Comparison of ENCODE assay signal across 11 mouse cellular contexts in the genomic region with DNA sequence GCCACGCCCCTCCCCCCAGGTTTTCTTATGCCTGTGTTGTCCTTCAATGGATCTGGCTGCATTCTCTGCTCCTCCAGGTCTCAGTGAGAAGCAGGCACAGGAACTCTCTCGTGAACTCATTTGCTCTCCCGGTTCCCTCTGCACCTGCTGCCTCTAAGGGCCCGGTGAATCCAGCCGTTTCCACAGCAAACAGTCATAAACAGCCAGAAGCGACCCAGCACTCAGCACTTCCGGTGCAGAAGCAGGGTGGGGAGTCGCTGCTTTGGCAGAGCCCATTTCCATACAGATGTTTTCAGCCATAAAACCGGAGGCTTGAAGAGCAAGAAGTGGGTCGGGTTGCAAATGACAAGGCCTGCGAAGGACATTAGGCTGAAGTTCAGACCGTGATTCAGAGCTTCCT.
DNase-seq lines count a peak whose midpoint lies in the region; ATAC-seq lines count a peak whose summit lies in the region.
"Had no signal": no experiment of that assay in that cellular context is flagged by ENCODE, and none has a peak within 500 bp of the region (broad histone marks: within the 10 kb centered on the region; RNA-seq: fewer than 3 reads in every experiment).

No protein-coding gene starts in this region.

- no peak overlapping the region for H3K4me3 ChIP-seq in heart, embryonic 10.5 days
- no peak overlapping the region for H3K4me3 ChIP-seq in limb, embryonic 13.5 days
- H3K4me3 ChIP-seq: embryonic facial prominence, embryonic 15.5 days; limb, embryonic 15.5 days had no signal

- H3K4me2 ChIP-seq in limb, embryonic 13.5 days (replicated peaks), result peak overlapping the region; percentile 43
- H3K4me2 ChIP-seq: embryonic facial prominence, embryonic 15.5 days; limb, embryonic 15.5 days had no signal

- no peaks in the 10 kb centered on the region for H3K36me3 ChIP-seq in heart, embryonic 10.5 days
- no peaks in the 10 kb centered on the region for H3K36me3 ChIP-seq in limb, embryonic 13.5 days
- H3K36me3 ChIP-seq: embryonic facial prominence, embryonic 15.5 days; G1E; limb, embryonic 15.5 days had no signal

- no peak overlapping the region for H3K9ac ChIP-seq in limb, embryonic 13.5 days
- H3K9ac ChIP-seq: embryonic facial prominence, embryonic 15.5 days; limb, embryonic 15.5 days had no signal

- H3K27ac ChIP-seq in heart, embryonic 10.5 days, result 0 out of 2 replicates have a peak overlapping the region, but pooled peaks have one; percentile 64
- H3K27ac ChIP-seq in limb, embryonic 13.5 days, result 0 out of 2 replicates have a peak overlapping the region, but pooled peaks have one; percentile 4
- H3K27ac ChIP-seq: embryonic facial prominence, embryonic 15.5 days; limb, embryonic 15.5 days had no signal

- no peaks in the 10 kb centered on the region for H3K9me3 ChIP-seq in heart, embryonic 10.5 days
- H3K9me3 ChIP-seq in limb, embryonic 13.5 days, result no peaks in the 10 kb centered on the region
- H3K9me3 ChIP-seq: embryonic facial prominence, embryonic 15.5 days; G1E; limb, embryonic 15.5 days had no signal

- H3K4me1 ChIP-seq in heart, embryonic 10.5 days, result peaks cover 9% of the 10 kb centered on the region; the same call in 1 of the 2 replicates
- H3K4me1 ChIP-seq in limb, embryonic 13.5 days, result peaks cover 12% of the 10 kb centered on the region

- ATAC-seq in limb, embryonic 13.5 days (ENCODE audit: low FRiP score, low read depth), result peak; percentile 85

- no peaks in the 10 kb centered on the region for H3K27me3 ChIP-seq in heart, embryonic 10.5 days (ENCODE audit: insufficient read depth, poor library complexity, severe bottlenecking)
- H3K27me3 ChIP-seq in limb, embryonic 13.5 days, result no peaks in the 10 kb centered on the region
- H3K27me3 ChIP-seq: embryonic facial prominence, embryonic 15.5 days; limb, embryonic 15.5 days had no signal

- no peak for DNase-seq in heart, embryonic 10.5 days (ENCODE audit: low spot score)
- no peak for DNase-seq in heart, adult 18-20 months
- DNase-seq in 3T3-L1 (ENCODE audit: low read depth, low spot score) (peak; percentile 53), MN1 (ENCODE audit: low spot score) (no peak)
- DNase-seq in embryo, embryonic 11.5 days (ENCODE audit: low read depth, low spot score), result peak; percentile 13
- no peak for DNase-seq in urinary bladder, postnatal 14 days (ENCODE audit: low spot score)
- DNase-seq in adrenal gland, adult 18-20 months (ENCODE audit: low spot score in 2 of 2), result no peak

- WGBS in heart, embryonic 10.5 days, result 49% methylated on average over 12 of the region's 12 CpGs
- 7% methylated on average over 12 of the region's 12 CpGs for WGBS in limb, embryonic 13.5 days

Comparison
In these comparisons a context has a peak if more than half of its experiments do, and no peak if none do; other contexts are left out.
1. DNase-seq: peak in 3T3-L1 (single experiment) and embryo, embryonic 11.5 days (single experiment); none in heart, embryonic 10.5 days (single experiment), heart, adult 18-20 months (0 of 2), MN1 (single experiment), urinary bladder, postnatal 14 days (single experiment) and adrenal gland, adult 18-20 months (0 of 2).